Mouse (Mus musculus) CH12.LX (cell line): ENCODE results near the gene Rundc3a. TPM values are rescaled to one million over a fixed set of nuclear protein-coding genes. Genes with fewer than 3 reads are reported as not detected.

Source experiments
- DNase-seq: peaks from one replicate; pipeline ENCODE4 v3.0.0-alpha.2; 2013; ENCODE audit errors: extremely low read depth
- H3K27ac ChIP-seq: 2 replicates; pipeline ENCODE4 v1.5.1; 2012; ENCODE audit warnings: low read depth, mild to moderate bottlenecking, control low read depth, moderate library complexity; ENCODE audit not compliant: insufficient read depth
- H3K27me3 ChIP-seq: replicated peaks from 2 replicates; pipeline ENCODE3; 2012; ENCODE audit warnings: inconsistent platforms
- H3K36me3 ChIP-seq, 2 experiments: replicated peaks in 1 of 2; 2 replicates each; pipeline versions ENCODE3 to v1.6.1; 2012; ENCODE audit warnings: inconsistent platforms in 1 of 2, low read length in 1 of 2, mild to moderate bottlenecking in 1 of 2, mixed read lengths in 1 of 2, moderate library complexity in 1 of 2; ENCODE audit not compliant: control insufficient read depth in 1 of 2, insufficient read depth in 1 of 2
- H3K4me1 ChIP-seq, 2 experiments: 2 replicates each; pipeline ENCODE4 v1.6.1; 2012; ENCODE audit warnings: inconsistent platforms in 1 of 2, moderate library complexity in 1 of 2; ENCODE audit not compliant: insufficient read depth in 2 of 2, control insufficient read depth in 1 of 2
- H3K4me2 ChIP-seq: 2 replicates; pipeline ENCODE4 v1.6.1; 2012; ENCODE audit warnings: low read depth, mild to moderate bottlenecking, control low read depth; ENCODE audit not compliant: poor library complexity, insufficient read depth, severe bottlenecking
- H3K4me3 ChIP-seq, 3 experiments: fragments of 150-350 bp in 1 of 3; sonication (generic) in 1 of 3; replicated peaks in 1 of 3; 2 replicates each; pipeline versions ENCODE3 to v1.5.1; 2011 to 2012; ENCODE audit warnings: low read depth in 2 of 3, low read length in 2 of 3, mild to moderate bottlenecking in 2 of 3, moderate library complexity in 2 of 3, control low read depth in 1 of 3, improper control_type of control experiment in 1 of 3, inconsistent platforms in 1 of 3, mixed read lengths in 1 of 3; ENCODE audit not compliant: poor library complexity in 1 of 3
- H3K79me2 ChIP-seq: replicated peaks from 2 replicates; pipeline ENCODE4 v1.6.1; 2012; ENCODE audit warnings: mild to moderate bottlenecking, moderate library complexity; ENCODE audit not compliant: control insufficient read depth, poor library complexity, insufficient read depth, severe bottlenecking; ENCODE audit errors: extremely low read depth
- H3K9ac ChIP-seq: 2 replicates; pipeline ENCODE4 v1.6.1; 2012; ENCODE audit warnings: low read depth, mild to moderate bottlenecking, control low read depth, moderate library complexity; ENCODE audit not compliant: insufficient read depth
- H3K9me3 ChIP-seq: replicated peaks from 2 replicates; pipeline ENCODE3; 2012; ENCODE audit warnings: low read length, inconsistent platforms, mixed read lengths
- BHLHE40 ChIP-seq: IDR thresholded peaks from 2 replicates; pipeline ENCODE4 v1.6.1; 2011; ENCODE audit warnings: mild to moderate bottlenecking, low read depth, low read length, improper control_type of control experiment
- GABPA ChIP-seq: IDR thresholded peaks from 2 replicates; pipeline ENCODE4 v1.6.1; 2012; ENCODE audit warnings: low read depth, low read length, improper control_type of control experiment, inconsistent platforms; ENCODE audit not compliant: insufficient replicate concordance
- HCFC1 ChIP-seq: IDR thresholded peaks from 2 replicates; pipeline ENCODE4 v1.6.1; 2012; ENCODE audit warnings: low read depth, mild to moderate bottlenecking, inconsistent platforms, low read length, improper control_type of control experiment
- JUN ChIP-seq: IDR thresholded peaks from 2 replicates; pipeline ENCODE4 v1.6.1; 2011; ENCODE audit warnings: low read depth, mild to moderate bottlenecking, low read length, improper control_type of control experiment, moderate library complexity; ENCODE audit not compliant: insufficient read depth
- MAX ChIP-seq: IDR thresholded peaks from 2 replicates; pipeline ENCODE4 v1.6.1; 2011; ENCODE audit warnings: low read length, improper control_type of control experiment
- MEF2A ChIP-seq: IDR thresholded peaks from 2 replicates; pipeline ENCODE4 v1.6.1; 2014; ENCODE audit warnings: low read depth, mild to moderate bottlenecking, inconsistent platforms, low read length, improper control_type of control experiment, borderline replicate concordance
- NELFE ChIP-seq: IDR thresholded peaks from 2 replicates; pipeline ENCODE4 v1.6.1; 2011; ENCODE audit warnings: low read depth, low read length, improper control_type of control experiment
- PAX5 ChIP-seq: IDR thresholded peaks from 2 replicates; pipeline ENCODE4 v1.6.1; 2012; ENCODE audit warnings: low read length, inconsistent platforms, mixed read lengths
- POLR2AphosphoS2 ChIP-seq: IDR thresholded peaks from 2 replicates; pipeline ENCODE4 v1.6.1; 2011; ENCODE audit warnings: low read depth, low read length, improper control_type of control experiment
- RAD21 ChIP-seq: IDR thresholded peaks from 2 replicates; pipeline ENCODE4 v1.6.1; 2011; ENCODE audit warnings: low read depth, mild to moderate bottlenecking, low read length, improper control_type of control experiment, moderate library complexity
- RCOR1 ChIP-seq: conservative IDR thresholded peaks from 2 replicates; pipeline ENCODE4 v1.6.1; 2012; ENCODE audit warnings: low read depth, mild to moderate bottlenecking, inconsistent platforms, low read length, improper control_type of control experiment
- TBP ChIP-seq: conservative IDR thresholded peaks from 2 replicates; pipeline ENCODE4 v1.6.1; 2011; ENCODE audit warnings: low read depth, low read length, improper control_type of control experiment
- TCF12 ChIP-seq: IDR thresholded peaks from 2 replicates; pipeline ENCODE4 v1.6.1; 2014; ENCODE audit warnings: low read depth, mild to moderate bottlenecking, inconsistent platforms, low read length, improper control_type of control experiment
- UBTF ChIP-seq: IDR thresholded peaks from 2 replicates; pipeline ENCODE4 v1.6.1; 2012; ENCODE audit warnings: low read depth, mild to moderate bottlenecking, inconsistent platforms, low read length, improper control_type of control experiment, moderate library complexity
- USF1 ChIP-seq: IDR thresholded peaks from 2 replicates; pipeline ENCODE4 v1.6.1; 2014; ENCODE audit warnings: low read depth, mild to moderate bottlenecking, inconsistent platforms, low read length, improper control_type of control experiment
- ZC3H11A ChIP-seq: IDR thresholded peaks from 2 replicates; pipeline ENCODE4 v1.6.1; 2012; ENCODE audit warnings: low read depth, mild to moderate bottlenecking, inconsistent platforms, low read length, improper control_type of control experiment
- dilution Hi-C: fragments of 300-500 bp; cut with MboI; formaldehyde crosslinking; loops from 2 replicates; pipeline ENCODE4 v1.14.3; 2020; ENCODE audit warnings: low sequenced_read_pairs; ENCODE audit not compliant: extremely low pct_unique_long_range_greater_than_20kb, extremely low pct_ligation_motif_present
- in situ Hi-C: fragments of 300-500 bp; cut with MboI; formaldehyde crosslinking; loops from 3 replicates; pipeline ENCODE4 v1.14.3; 2019; ENCODE audit warnings: low sequenced_read_pairs, low pct_ligation_motif_present, low pct_unique_long_range_greater_than_20kb, mixed read lengths
- polyA plus RNA-seq: library from polyadenylated mRNA; unstranded; fragments of >175 nt; gene quantifications from 2 replicates; pipeline ENCODE4 v1.2.1, GENCODE M21; 2012; ENCODE audit warnings: low read depth; ENCODE audit not compliant: insufficient read length
- total RNA-seq, 2 experiments: library from RNA; depleted of rRNA; stranded (reverse); fragments of 300-350 nt in 1 of 2; fragments of >200 nt in 1 of 2; gene quantifications; 2 replicates each; pipeline ENCODE4 v1.2.3; 2012 to 2014

The Rundc3a gene
- total and polyA plus RNA-seq, 3 experiments = 1.4 to 16.3 (median 3.3) TPM

DNA sequence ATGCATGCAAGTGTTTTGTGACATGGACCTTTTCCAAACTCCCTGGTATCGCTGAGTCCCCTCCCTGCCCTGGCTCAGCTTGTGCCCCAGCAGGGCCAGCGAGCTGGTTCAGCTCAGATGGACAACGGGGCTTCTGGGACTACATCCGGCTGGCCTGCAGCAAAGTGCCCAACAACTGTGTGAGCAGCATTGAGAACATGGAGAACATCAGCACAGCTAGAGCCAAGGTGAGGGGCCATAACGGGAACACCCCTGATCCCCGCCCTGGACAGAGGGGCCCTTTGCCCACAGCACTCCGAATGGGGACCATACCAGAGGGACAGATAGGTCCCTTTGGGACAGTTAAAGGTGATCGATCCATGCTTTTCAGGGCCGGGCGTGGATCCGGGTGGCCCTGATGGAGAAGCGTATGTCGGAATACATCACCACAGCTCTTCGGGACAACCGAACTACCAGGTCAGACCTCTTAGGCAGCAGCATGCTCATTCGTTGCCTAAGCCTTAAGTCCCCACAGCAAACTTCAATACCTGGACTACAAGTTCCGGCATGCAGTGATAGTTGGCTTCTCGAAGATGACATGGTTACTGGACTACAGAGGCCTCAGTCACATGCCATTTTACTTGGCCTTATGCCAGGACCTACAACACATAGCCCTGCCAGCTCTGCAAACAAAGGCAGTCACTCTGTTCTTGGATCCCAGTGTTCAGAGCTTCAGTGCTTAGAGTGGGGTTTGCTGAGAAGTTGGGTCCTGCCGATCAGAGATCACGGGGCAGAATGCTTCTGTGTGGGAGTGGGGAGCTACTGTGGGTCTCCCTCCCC lies 5.0 kb downstream of the Rundc3a start:
- H3K4me1 ChIP-seq = peaks cover 13 to 18% of the 10 kb centered on the region in 2 experiments; a peak in 3 of 4 replicates

DNA sequence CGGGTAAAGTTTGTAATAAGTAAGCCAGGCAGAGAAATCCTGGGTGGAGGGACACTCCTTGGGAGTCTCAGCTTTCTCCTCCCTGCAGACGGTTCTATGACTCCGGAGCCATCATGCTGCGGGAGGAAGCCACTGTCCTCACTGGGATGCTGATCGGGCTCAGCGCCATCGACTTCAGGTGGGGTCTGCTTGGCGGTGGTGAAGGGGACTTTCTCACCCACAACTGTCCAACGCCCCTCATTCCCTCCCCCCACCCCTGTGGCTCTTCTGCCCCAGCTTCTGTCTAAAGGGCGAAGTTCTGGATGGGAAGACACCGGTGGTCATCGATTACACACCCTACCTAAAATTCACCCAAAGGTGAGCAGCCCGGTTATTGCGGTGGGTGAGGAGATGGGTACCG lies 5.9 kb downstream of the Rundc3a start:
- TF ChIP-seq BHLHE40 (no peak), NELFE (no peak), JUN (no peak), MAX (no peak), UBTF (no peak), ZC3H11A (no peak), GABPA (no peak), TBP (no peak), PAX5 (no peak), RCOR1 (no peak), POLR2AphosphoS2 (no peak), TCF12 (no peak), USF1 (no peak), RAD21 (no peak)
- Histone ChIP-seq H3K4me1 (peaks cover 7 to 9% of the 10 kb centered on the region in 2 experiments; a peak in 3 of 4 replicates), H3K27me3 (peaks cover 29% of the 10 kb centered on the region), H3K79me2 (no peaks in the 10 kb centered on the region), H3K27ac (no peak overlapping the region), H3K4me3 (no peak overlapping the region), H3K4me2 (no peak overlapping the region), H3K36me3 (peaks cover 30 to 44% of the 10 kb centered on the region in 2 experiments), H3K9me3 (no peaks in the 10 kb centered on the region), H3K9ac (no peak overlapping the region)
- DNase-seq = no peak
- in situ Hi-C loops = no loop called here
- dilution Hi-C loops = no loop called here

More for the DNA sequence above, 5.0 kb downstream of the Rundc3a start:
- no peak overlapping the region for H3K4me2 ChIP-seq
- no peak for DNase-seq
- no peak overlapping the region for H3K4me3 ChIP-seq
- no peaks in the 10 kb centered on the region for H3K79me2 ChIP-seq
- H3K9me3 ChIP-seq = no peaks in the 10 kb centered on the region
- dilution Hi-C loops (no loop called here), in situ Hi-C loops (no loop called here)
- H3K27me3 ChIP-seq = peaks cover 34% of the 10 kb centered on the region
- H3K36me3 ChIP-seq = peaks cover 21 to 35% of the 10 kb centered on the region in 2 experiments
- no peak overlapping the region for H3K27ac ChIP-seq
- TF ChIP-seq HCFC1 (no peak), MEF2A (no peak)
- H3K9ac ChIP-seq = no peak overlapping the region
